Mouse (Mus musculus): ENCODE measurements at regions not wholly inside any gene's neighbourhood (a gene's known extent, or its start where the extent isn't known, plus 50 kb on each side); places are given as distances from the start of the nearest gene placed in this dataset.
"Not testable (repeated sequence)": the region's sequence is repeated elsewhere in the genome, so short reads cannot be mapped to it uniquely, and the experiment has no call there.

DNA sequence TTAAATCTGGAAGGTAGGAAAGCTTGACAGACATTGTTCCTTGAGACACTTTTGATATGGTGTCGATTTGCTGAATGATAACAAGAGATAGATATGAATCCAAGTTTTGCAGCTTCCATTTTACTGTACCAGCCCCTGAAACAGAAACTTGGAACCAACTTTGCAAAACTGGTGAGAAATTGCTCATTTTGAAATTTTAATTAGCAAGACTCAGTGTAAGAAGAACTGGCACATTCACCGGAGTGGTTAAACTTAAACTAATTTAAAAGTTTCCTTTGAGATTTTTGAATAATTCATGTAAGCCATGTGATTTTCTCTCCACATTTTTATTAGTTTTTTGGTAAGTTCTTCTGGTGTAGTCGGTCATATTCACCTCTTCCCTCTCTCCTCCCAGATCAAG lies 85.3 kb downstream of the Slitrk1 start:
- no peak for DNase-seq (ENCODE audit: low read depth, low spot score)

DNA sequence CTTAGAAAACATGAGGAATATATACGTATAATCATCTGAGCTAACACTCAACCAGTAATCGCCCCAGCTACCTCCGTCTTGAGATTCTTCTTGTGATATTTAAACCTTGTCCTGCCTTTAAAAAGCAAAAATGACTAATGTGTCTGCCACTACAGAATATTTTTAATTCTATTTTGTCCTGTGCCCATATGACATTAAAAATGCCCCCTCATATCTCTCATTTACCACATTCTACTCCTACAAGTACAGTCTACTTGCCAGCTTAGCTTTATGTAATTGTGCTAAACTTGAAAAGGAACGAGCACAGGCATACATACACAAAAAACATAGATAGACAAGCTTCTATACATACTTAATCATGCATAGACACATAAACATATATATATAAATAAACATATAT lies 92.4 kb downstream of the Slitrk1 start:
- no peak for DNase-seq (ENCODE audit: low read depth, low spot score)

GRCm38 (mm10) chr14:108819370-108819769 lies 94.6 kb downstream of the Slitrk1 start:
- DNase-seq (ENCODE audit: low read depth, low spot score), result no peak

DNA sequence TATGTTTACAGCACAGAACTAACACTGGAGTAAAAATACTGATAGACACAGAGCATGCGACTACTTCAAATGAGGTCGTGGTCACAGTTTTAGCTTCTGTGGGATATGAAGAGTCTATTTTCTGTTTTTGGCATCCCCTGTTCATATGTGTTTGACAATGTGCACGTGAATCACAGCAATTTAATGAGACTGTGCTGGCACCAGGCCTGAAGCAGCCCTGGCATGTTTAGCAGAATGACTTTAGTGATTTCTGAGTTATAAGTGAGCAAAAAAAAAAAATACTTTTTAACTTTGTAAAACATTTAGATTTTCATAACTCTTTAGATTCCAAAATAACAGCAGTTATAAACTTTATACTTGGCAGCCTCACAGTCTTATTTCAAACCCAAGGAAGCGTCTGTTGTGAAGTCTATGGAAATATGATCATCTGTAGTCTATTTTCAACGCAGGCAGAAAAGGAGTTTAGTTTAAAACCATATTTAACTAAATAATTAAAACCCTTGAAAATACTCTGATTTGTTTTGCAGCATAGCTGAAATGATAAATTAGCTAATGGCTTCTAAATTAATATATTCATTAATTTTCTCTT lies 108.5 kb downstream of the Slitrk1 start:
- no peak for DNase-seq (ENCODE audit: low read depth, low spot score)

DNA sequence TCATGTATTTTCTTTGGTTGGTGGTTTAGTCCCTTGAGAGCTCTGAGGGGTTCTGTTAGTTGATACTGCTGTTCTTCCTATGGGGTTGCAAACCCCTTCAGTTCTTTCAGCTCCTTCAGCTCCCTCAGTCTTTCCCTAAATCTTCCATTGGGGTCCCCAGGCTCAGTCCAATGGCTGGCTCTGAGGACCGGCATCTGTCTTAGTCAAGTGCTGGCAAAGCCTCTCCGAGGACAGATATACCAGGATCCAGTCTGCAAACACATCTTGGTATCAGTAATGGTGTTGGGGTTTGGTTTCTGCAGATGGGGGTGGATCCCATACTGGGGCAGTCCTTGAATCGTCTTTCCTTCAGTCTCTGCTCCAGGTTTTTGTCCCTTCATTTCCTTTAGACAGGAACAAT lies 115.1 kb downstream of the Slitrk1 start:
- no peak for DNase-seq (ENCODE audit: low read depth, low spot score)

GRCm38 (mm10) chr14:108792445-108792844 lies 121.5 kb downstream of the Slitrk1 start:
- DNase-seq (ENCODE audit: low read depth, low spot score), result no peak

DNA sequence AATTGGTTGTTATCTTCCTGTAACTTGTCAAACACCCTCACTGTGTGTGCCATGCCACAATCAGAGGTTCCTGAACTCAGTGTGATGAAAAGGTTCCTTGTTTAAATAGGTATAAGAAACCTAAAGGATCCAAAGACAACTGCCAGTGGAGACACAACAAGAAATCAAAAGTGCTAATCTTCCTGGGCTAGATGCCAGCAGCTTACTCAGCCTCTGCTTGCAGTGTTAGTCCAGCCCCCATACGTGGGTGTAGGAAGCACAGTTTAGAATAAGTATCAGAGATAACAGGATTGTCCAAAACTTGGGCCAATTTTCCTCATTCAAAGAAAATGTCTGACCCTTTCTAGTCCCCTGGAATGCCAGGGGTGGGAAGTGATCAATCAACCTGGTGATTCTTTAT lies 122.7 kb downstream of the Slitrk1 start:
- DNase-seq (ENCODE audit: low read depth, low spot score), result no peak

GRCm38 (mm10) chr14:108748730-108749129 lies 165.2 kb downstream of the Slitrk1 start:
- no peak for DNase-seq (ENCODE audit: low read depth, low spot score)

- no peak for DNase-seq (ENCODE audit: low read depth, low spot score)
These were observed 202.1 kb downstream of the Slitrk1 start for GRCm38 (mm10) chr14:108711811-108712210.

- DNase-seq (ENCODE audit: low read depth, low spot score), result peak; percentile 78
These were observed 204.8 kb downstream of the Slitrk1 start for GRCm38 (mm10) chr14:108709101-108709631.

DNA sequence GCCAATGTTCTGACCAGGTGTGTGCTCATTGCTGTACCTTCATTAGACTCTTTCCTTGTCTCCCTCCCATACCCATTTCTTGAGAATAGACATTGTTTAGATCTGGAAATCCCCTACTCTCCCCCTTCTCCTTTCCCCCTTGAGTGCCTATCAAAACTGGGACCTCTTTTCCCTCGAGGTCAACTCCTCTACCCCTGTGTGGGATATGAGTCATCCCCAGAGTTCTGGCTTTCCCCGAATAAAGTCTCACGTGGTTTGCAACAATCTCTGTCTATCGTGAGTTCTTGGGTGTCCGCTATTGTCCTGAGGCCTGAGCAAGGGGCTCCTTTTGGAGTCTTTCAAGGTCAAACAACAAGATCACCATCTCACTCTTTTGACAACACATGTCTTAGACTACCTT lies 209.3 kb downstream of the Slitrk1 start:
- not testable (repeated sequence) for DNase-seq (ENCODE audit: low read depth, low spot score)

GRCm38 (mm10) chr14:108664864-108665263 lies 249.1 kb downstream of the Slitrk1 start:
- DNase-seq (ENCODE audit: low read depth, low spot score), result no peak

- DNase-seq (ENCODE audit: low read depth, low spot score), result no peak
These were observed 275.7 kb downstream of the Slitrk1 start for GRCm38 (mm10) chr14:108638291-108638690.

DNA sequence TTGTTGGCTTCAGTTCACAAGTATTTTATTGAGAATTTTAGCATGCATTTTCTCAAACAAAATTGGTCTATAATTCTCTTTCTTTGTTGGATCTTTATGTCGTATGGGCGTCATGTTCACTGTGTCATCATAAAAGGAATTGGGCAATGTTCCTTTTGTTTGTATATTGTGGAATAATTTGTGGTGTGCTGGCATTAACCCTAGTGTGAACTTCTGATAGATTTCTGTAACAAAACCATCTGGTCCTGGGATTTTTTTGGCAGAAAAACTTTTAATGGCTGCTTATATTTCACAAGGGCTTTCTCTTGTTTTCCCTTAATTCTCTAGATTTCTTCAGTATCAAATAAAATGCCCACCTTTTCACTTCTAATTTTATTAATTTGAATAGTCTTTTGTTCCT lies 278.7 kb downstream of the Slitrk1 start:
- no peak for DNase-seq (ENCODE audit: low read depth, low spot score)

GRCm38 (mm10) chr14:108610028-108610427 lies 303.9 kb downstream of the Slitrk1 start:
- DNase-seq (ENCODE audit: low read depth, low spot score), result no peak
